Mouse (Mus musculus) small intestine, adult 2 months (tissue): ENCODE measurements around the gene Mycbpap. TPM values are rescaled to one million over a fixed set of nuclear protein-coding genes. Genes with fewer than 3 reads are reported as not detected.

Experiments used
- H3K27ac ChIP-seq: fragments of 200-500 bp; 2 replicates; pipeline ENCODE4 v1.5.1; 2012; ENCODE audit warnings: low read depth, low read length, control low read depth, inconsistent platforms; ENCODE audit not compliant: insufficient read depth
- H3K27me3 ChIP-seq: fragments of 200-500 bp; 2 replicates; pipeline ENCODE4 v1.6.1; 2012; ENCODE audit warnings: mild to moderate bottlenecking, moderate library complexity, low read length, inconsistent platforms; ENCODE audit not compliant: control insufficient read depth, insufficient read depth
- H3K36me3 ChIP-seq: fragments of 200-500 bp; 2 replicates; pipeline ENCODE4 v1.6.1; 2012; ENCODE audit warnings: mild to moderate bottlenecking, low read length, control low read depth, inconsistent platforms; ENCODE audit not compliant: control insufficient read depth, insufficient read depth
- H3K4me1 ChIP-seq: fragments of 200-500 bp; 2 replicates; pipeline ENCODE4 v1.6.1; 2012; ENCODE audit warnings: low read length, inconsistent platforms, mixed read lengths; ENCODE audit not compliant: control insufficient read depth, insufficient read depth, insufficient read length
- H3K4me3 ChIP-seq: fragments of 200-500 bp; 2 replicates; pipeline ENCODE4 v1.5.1; 2012; ENCODE audit warnings: low read depth, mild to moderate bottlenecking, control low read depth, inconsistent platforms, low read length, moderate library complexity
- CTCF ChIP-seq: fragments of 200-500 bp; IDR thresholded peaks from 2 replicates; pipeline ENCODE4 v1.5.1; 2012; ENCODE audit warnings: low read depth, mild to moderate bottlenecking, control low read depth, inconsistent platforms, low read length, moderate library complexity, mixed read lengths; ENCODE audit not compliant: insufficient replicate concordance, insufficient read length; ENCODE audit errors: extremely low read depth
- POLR2A ChIP-seq: fragments of 200-500 bp; IDR thresholded peaks from 2 replicates; pipeline ENCODE4 v1.6.1; 2012; ENCODE audit warnings: low read depth, mild to moderate bottlenecking, control low read depth, inconsistent platforms, low read length, moderate library complexity
- WGBS: fragments of 180-500 bp; shearing (Covaris S2); methylation state at CpG from one replicate; pipeline ENCODE4 v1.1.7; 2018; 5-methylcytosine and 5-hydroxymethylcytosine counted together
- polyA plus RNA-seq: library from polyadenylated mRNA; depleted of rRNA; stranded (reverse); fragments of >200 nt; gene quantifications from 2 replicates; pipeline ENCODE4 v1.2.3, GENCODE M21; 2012

The Mycbpap gene
- polyA plus RNA-seq, 1 experiment, result 1.1 TPM

- TF ChIP-seq CTCF (no peak), POLR2A (no peak)
- Histone ChIP-seq H3K36me3 (no peaks in the 10 kb centered on the region), H3K4me1 (peaks cover 18% of the 10 kb centered on the region), H3K4me3 (peak within 1 kb of the TSS; percentile 60), H3K27ac (no peak within 1 kb of the TSS), H3K27me3 (0 out of 2 replicates have a peak, but pooled peaks cover 4% of the 10 kb centered on the region)
- under 1% methylated on average over 26 of the region's 26 CpGs for WGBS
These were observed 21.8 kb downstream of the Mycbpap start, which contains the start of gene Epn3 for GRCm38 (mm10) chr11:94499661-94500152. Gene Epn3 (minus strand): TSS chr11:94499974.

- 2% methylated on average over 2 of the region's 2 CpGs for WGBS
- Histone ChIP-seq H3K4me3 (peak overlapping the region; percentile 60), H3K27ac (no peak overlapping the region), H3K27me3 (0 out of 2 replicates have a peak, but pooled peaks cover 4% of the 10 kb centered on the region), H3K36me3 (no peaks in the 10 kb centered on the region), H3K4me1 (peaks cover 16% of the 10 kb centered on the region)
- no peak for TF ChIP-seq CTCF
- TF ChIP-seq POLR2A, result no peak
These were observed 22.5 kb downstream of the Mycbpap start for GRCm38 (mm10) chr11:94499035-94499434.

GRCm38 (mm10) chr11:94498093-94498996 lies 23.2 kb downstream of the Mycbpap start:
- TF ChIP-seq POLR2A (0 out of 2 replicates have a peak, but pooled peaks have one; percentile 21), CTCF (no peak)
- Histone ChIP-seq H3K27me3 (0 out of 2 replicates have a peak, but pooled peaks cover 4% of the 10 kb centered on the region), H3K27ac (peak overlapping the region; percentile 53), H3K4me3 (peak overlapping the region; percentile 60), H3K36me3 (no peaks in the 10 kb centered on the region), H3K4me1 (peaks cover 12% of the 10 kb centered on the region)
- 16% methylated on average over 19 of the region's 19 CpGs for WGBS

- Histone ChIP-seq H3K27me3 (peaks cover 4% of the 10 kb centered on the region; the same call in 1 of the 2 replicates), H3K36me3 (no peaks in the 10 kb centered on the region), H3K4me1 (peaks cover 12% of the 10 kb centered on the region), H3K4me3 (no peak overlapping the region), H3K27ac (no peak overlapping the region)
- TF ChIP-seq CTCF (no peak), POLR2A (no peak)
- 85% methylated on average over 3 of the region's 3 CpGs for WGBS
These were observed 26.1 kb downstream of the Mycbpap start for GRCm38 (mm10) chr11:94495415-94495814.

GRCm38 (mm10) chr11:94491749-94492099 lies 29.8 kb downstream of the Mycbpap start:
- H3K27ac ChIP-seq, result no peak overlapping the region
- H3K36me3 ChIP-seq, result no peaks in the 10 kb centered on the region
- WGBS, result 58% methylated on average over 7 of the region's 7 CpGs
- no peak for TF ChIP-seq CTCF
- TF ChIP-seq POLR2A, result no peak
- no peaks in the 10 kb centered on the region; the same call in 1 of the 2 replicates for H3K27me3 ChIP-seq
- H3K4me3 ChIP-seq, result no peak overlapping the region
- no peaks in the 10 kb centered on the region for H3K4me1 ChIP-seq

- Histone ChIP-seq H3K4me3 (peak overlapping the region; percentile 33), H3K4me1 (no peaks in the 10 kb centered on the region), H3K36me3 (no peaks in the 10 kb centered on the region), H3K27me3 (no peaks in the 10 kb centered on the region; the same call in 1 of the 2 replicates), H3K27ac (no peak overlapping the region)
- TF ChIP-seq POLR2A, result no peak
- no peak for TF ChIP-seq CTCF
- 63% methylated on average over 55 of the region's 55 CpGs for WGBS
These were observed 30.4 kb downstream of the Mycbpap start for GRCm38 (mm10) chr11:94491035-94491748.

GRCm38 (mm10) chr11:94489745-94490144 lies 31.8 kb downstream of the Mycbpap start:
- WGBS, result 53% methylated on average over 4 of the region's 4 CpGs
- no peak for TF ChIP-seq CTCF
- no peak for TF ChIP-seq POLR2A
- no peak overlapping the region for H3K4me3 ChIP-seq
- H3K36me3 ChIP-seq, result no peaks in the 10 kb centered on the region
- H3K27me3 ChIP-seq, result no peaks in the 10 kb centered on the region; the same call in 1 of the 2 replicates
- H3K27ac ChIP-seq, result no peak overlapping the region
- peaks cover 2% of the 10 kb centered on the region; the same call in 1 of the 2 replicates for H3K4me1 ChIP-seq
